Mouse (Mus musculus): Measurements from ENCODE around the gene Gpr1. TPM values are rescaled to one million over a fixed set of nuclear protein-coding genes. Genes with fewer than 3 reads are reported as not detected.
A peak's percentile ranks its signal among the peaks of the same experiment; 100 is the strongest.
"Not testable (repeated sequence)": the region's sequence is repeated elsewhere in the genome, so short reads cannot be mapped to it uniquely, and the experiment has no call there.

Gene Gpr1
- total RNA-seq, 2 experiments from 2014 or later = 0.53 to 0.73 TPM

DNA sequence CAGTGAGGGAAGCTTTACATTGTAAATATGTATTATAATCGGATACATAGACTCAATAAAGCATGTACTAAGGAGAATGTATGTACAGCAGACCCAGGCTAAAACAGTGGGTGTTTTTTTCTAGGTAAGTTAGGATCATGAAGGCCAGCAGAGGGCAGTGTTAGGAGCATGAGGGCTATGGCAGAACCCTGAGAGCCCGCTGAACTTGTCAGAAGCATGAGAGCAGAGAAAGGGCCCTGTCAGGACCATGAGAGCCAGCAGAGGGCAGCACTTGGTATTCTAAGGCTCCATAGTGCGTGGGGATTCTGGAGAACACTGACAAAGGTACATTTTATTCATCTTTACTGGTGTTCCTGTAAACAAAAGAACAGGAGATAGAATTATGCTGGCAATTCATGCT lies 33.3 kb downstream of the Gpr1 start:
- peak; percentile 90 to 95 for DNase-seq (ENCODE audit: low spot score in 2 of 2)

GRCm38 (mm10) chr1:63180575-63180974 lies 33.8 kb downstream of the Gpr1 start:
- DNase-seq (ENCODE audit: low spot score in 2 of 2) = not testable (repeated sequence)

- DNase-seq (ENCODE audit: low spot score in 2 of 2) = no peak
Measured at GRCm38 (mm10) chr1:63180122-63180521, 34.2 kb downstream of the Gpr1 start.

GRCm38 (mm10) chr1:63178308-63178707 lies 36.0 kb downstream of the Gpr1 start:
- DNase-seq (ENCODE audit: low spot score in 2 of 2) = no peak

- peak; percentile 99 for DNase-seq (ENCODE audit: low spot score in 2 of 2)
Measured at GRCm38 (mm10) chr1:63176604-63177421, 37.5 kb downstream of the Gpr1 start, which contains the start of the genes Eef1b2 and Ndufs1. TSS of gene Eef1b2 (plus strand) at chr1:63176825. TSS of gene Ndufs1 (minus strand) at chr1:63176833.

DNA sequence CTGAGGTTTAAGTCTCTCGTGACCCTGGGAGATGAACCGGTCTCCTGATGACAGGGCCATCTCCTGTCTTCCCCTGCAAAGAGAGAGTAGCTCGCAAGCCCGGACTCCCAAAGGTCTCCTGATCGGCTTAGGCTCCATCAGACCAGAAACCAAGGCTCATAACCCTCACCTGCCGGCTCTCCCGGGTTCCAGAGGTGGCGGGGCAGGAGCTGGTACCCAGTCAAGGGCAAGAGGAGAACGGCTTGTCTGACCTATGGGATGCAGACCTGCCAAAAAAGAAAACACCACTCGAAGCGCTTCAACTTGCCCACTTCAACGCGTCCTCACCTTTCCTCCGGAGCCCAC lies 38.1 kb downstream of the Gpr1 start:
- no peak for DNase-seq (ENCODE audit: low spot score in 2 of 2)

- DNase-seq (ENCODE audit: low spot score in 2 of 2) = peak in 1 of 2 experiments; percentile 7
Measured at GRCm38 (mm10) chr1:63175853-63176252, 38.5 kb downstream of the Gpr1 start.

DNA sequence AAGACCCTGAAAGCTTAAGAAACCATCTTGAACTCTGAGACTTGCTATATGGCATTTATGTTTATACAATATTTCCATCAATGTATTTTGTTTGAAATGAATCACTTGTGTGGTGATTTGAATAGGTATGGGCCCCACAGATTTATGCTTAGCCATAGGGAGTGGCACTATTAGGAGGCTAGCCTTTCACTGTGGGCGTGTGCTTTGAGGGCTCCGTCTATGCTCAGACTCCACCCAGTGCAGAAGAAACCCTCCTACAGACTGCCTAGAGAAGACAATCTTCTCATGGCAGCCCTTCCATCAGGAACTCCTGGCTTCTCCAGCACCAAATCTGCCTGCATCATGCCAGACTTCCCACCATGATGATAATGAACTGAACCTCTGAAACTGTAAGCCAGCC lies 45.7 kb downstream of the Gpr1 start:
- DNase-seq (ENCODE audit: low spot score in 2 of 2) = no peak

GRCm38 (mm10) chr1:63140231-63140630 lies 74.1 kb downstream of the Gpr1 start:
- DNase-seq (ENCODE audit: low spot score in 2 of 2) = no peak

DNA sequence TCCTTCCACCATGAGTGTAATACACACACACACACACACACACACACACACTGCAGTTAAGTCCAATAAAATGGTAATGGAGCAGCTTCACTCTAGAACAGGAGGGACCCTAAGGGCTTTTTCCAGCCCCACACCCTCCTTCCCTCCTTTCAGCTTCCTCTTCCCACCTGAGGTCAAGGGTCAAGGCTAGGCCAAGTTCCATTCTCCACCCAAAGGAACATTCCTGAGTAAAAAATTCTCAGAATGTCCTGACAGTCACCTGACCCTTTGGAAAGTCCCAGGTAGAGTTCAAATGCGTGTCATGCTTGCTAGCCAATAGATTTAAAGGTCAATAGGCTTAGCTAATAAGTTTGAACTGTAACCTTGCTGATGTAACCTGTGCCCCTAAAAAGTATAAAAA lies 75.8 kb downstream of the Gpr1 start:
- not testable (repeated sequence) for DNase-seq (ENCODE audit: low spot score in 2 of 2)

DNA sequence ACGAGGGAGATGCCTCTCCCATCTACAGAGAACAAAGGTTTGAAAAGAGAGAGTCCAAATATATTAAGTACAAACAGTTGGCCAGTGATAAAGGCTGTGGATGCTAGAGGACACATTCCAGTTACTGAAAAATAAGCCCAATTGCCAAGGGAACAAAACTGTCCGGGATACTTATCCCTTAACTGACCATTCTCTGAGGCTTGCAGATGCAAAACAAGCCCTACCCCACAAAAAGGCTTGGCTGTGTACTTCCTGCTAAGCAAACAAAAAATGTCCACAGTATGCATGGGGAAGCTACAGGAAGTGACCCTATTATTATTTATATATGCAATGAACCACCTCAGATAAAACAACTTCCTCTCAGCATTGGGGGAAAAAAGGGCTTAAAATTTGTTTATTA lies 76.4 kb downstream of the Gpr1 start:
- DNase-seq (ENCODE audit: low spot score in 2 of 2) = no peak

DNA sequence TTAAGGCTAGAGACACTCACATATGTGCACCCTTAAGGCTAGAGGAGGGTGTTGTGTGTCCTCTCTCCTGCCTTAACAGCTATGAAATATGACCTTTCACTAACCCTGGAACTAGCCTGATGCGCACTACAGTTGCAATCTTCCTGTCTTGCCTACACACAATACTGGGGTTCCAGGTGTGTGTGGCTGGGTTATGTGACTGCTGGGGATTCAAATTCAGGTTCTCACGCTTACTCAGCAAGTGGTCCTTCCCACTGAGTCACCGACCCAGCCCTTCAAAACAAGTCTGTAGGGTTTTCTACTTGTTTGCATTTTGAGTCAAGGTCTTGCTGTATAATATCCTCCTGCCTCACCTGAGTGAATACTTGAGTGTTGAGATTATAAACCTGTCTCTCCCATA lies 79.8 kb downstream of the Gpr1 start:
- no peak for DNase-seq (ENCODE audit: low spot score in 2 of 2)

Small RNA genes lying within 50 kb of the gene (microRNA-seq; reads per million reads assigned to microRNA genes)
- gene Gm24557 (0 reads per million in 2 experiments), gene Gm27512 (0 reads per million in 2 experiments)

Other genes starting within 250 kb of the Gpr1 start
- 10 to 100 TPM; 28.6 to 28.7 TPM for gene Ino80d, start 99.9 kb downstream of the Gpr1 start, total RNA-seq (2021)
- gene Eef1b2, start 37.7 kb downstream of the Gpr1 start, total RNA-seq (2021) = 100 to 1,000 TPM; 349 to 361 TPM
- gene Ndufs1, start 37.7 kb downstream of the Gpr1 start, total RNA-seq (2021) = 100 to 1,000 TPM; 150 to 159 TPM
- 10 to 100 TPM; 12.9 to 23.3 TPM for gene Zdbf2, start 58.7 kb upstream of the Gpr1 start, total RNA-seq (2021)
- 100 to 1,000 TPM; 135 to 146 TPM for gene Adam23, start 231.3 kb upstream of the Gpr1 start, total RNA-seq (2021)